Mouse (Mus musculus) brain, embryonic 18.5 days (tissue): ENCODE measurements at regions not wholly inside any gene's neighbourhood (a gene's known extent, or its start where the extent isn't known, plus 50 kb on each side); places are given as distances from the start of the nearest gene placed in this dataset.
A peak's percentile ranks its signal among the peaks of the same experiment; 100 is the strongest.

ENCODE experiments used
- DNase-seq: peaks from one replicate; pipeline ENCODE4 v3.0.0-alpha.2; 2012; ENCODE audit warnings: low read depth, low spot score

- DNase-seq: no peak
Measured at GRCm38 (mm10) chr16:29706996-29707395, 127.9 kb downstream of the Opa1 start.

DNA sequence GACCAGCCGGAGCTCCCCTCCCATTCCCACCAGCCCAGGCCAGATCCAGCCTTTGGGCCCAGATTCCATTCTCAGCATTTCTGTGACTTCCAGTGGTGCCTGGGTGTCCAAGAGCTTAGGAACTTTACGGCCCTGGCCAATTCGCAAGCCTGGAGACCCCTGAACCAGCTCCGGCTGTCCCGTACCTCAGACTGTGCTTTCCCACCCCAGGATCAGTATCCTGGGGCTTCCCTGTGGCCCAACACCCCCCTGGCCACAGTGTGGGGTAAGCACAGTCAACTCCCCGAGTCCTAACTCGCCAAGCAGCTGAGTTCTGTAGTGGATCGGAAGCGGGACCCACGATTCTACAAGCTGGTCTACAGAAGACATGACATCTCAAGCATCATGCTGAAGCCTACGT lies 128.5 kb downstream of the Opa1 start:
- no peak for DNase-seq

GRCm38 (mm10) chr16:29709072-29709471 lies 129.9 kb downstream of the Opa1 start:
- no peak for DNase-seq

DNA sequence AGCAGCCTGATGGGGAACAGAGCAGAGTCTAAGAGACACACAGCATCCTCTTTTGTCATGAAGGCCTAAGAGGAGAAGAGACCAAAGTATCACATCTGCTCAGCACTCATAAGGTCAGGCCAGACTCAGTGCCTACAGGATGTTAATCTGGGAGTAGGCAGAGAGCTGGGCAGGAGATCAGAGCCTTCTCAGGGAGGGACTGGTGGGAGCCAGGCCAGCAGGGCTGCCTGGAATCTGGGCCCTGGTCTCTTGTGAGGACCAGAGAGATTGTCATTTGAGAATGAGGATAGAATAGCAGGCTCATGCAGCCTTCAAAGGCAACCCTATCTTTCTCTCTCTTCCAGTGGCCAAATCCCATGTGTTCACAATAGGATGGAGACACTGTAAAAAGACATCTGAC lies 132.3 kb downstream of the Opa1 start:
- no peak for DNase-seq

DNA sequence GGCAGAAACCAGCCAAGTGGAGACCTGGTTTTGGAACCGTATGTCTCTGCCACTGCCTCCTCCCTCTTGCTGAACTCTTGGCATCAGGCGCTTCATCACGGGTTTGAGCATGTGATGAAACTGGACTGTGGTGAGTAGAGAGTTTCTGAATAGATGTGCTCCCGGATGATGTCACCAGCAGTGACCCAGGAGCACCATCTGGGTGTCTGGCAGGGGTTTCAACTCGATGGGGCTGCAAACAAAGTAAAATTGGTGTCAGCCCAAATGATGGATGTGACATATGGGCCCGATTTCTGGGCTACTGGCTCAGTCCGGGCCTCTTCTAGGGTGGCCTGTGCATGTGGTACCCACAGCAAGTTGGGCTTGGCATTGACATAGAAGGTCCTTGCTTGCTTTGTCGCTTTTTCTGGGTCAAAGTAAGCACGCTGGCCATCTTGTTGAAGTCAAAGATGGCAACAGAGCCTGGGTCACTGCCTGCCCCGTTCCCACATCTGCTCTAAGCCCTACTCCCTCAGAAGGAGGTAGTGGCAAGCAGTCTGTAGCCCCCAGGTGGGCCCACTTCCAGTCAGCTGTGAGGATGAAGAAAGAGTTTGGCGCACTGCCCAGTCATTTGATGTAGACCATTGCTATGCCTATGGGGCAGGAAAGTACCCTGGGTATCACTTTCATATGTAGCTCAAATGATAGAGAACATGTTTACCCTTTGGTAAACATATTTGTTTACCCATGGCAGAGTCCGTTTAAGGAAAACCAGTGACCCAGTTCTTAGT lies 133.0 kb downstream of the Opa1 start:
- no peak for DNase-seq

DNA sequence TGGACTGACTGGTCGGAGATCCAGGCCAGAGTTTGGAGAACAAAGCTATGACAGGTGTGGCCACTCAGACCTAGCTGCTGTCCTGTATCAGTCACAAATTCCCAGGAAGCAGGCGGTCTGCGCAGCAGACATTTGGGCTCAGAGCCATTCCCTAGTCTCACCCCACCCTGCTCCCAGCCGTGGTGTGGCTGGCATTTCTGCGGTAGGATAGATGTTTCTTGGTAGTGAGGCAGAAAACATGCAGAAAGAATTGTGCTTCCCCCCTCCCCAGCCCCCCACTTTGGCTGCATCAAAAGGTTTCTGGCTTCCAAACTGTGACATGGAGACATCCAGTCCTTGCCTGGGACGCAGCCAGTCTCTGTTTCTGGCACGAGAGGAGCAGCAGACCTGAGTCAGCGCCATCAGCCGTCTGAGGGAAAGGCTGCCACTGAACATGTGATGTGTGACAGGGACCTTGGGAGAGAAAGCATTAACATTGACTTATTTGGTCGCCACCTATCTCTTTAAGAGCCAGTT lies 135.5 kb downstream of the Opa1 start:
- DNase-seq: peak; percentile 61

GRCm38 (mm10) chr16:29718965-29719364 lies 139.8 kb downstream of the Opa1 start:
- DNase-seq: no peak

- no peak for DNase-seq
Measured at GRCm38 (mm10) chr16:29719571-29720451, 140.7 kb downstream of the Opa1 start.

GRCm38 (mm10) chr16:29725153-29725552 lies 146.0 kb downstream of the Opa1 start:
- DNase-seq: no peak

GRCm38 (mm10) chr16:29725563-29725962 lies 146.4 kb downstream of the Opa1 start:
- no peak for DNase-seq

DNA sequence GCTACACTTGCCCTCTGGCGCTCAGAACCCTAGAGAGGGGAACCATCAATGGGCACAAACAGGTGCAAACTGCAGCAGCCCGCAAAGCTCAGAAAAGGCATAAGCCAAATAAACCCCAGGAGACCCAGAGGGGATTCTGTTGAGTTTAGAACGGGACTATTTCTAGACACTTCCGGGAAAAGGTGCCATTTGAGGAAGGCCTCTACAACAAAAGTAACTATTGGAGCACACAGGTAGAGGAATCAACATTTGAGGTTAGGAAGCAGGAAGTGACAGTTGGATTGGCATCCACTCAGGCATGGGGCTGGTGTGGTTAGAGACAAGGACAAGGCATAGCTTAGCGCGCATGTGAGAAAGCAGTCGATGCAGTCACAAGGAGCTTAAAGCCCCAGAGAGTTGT lies 148.3 kb downstream of the Opa1 start:
- DNase-seq: no peak

- no peak for DNase-seq
Measured at GRCm38 (mm10) chr16:29728769-29729481, 149.8 kb downstream of the Opa1 start.

DNA sequence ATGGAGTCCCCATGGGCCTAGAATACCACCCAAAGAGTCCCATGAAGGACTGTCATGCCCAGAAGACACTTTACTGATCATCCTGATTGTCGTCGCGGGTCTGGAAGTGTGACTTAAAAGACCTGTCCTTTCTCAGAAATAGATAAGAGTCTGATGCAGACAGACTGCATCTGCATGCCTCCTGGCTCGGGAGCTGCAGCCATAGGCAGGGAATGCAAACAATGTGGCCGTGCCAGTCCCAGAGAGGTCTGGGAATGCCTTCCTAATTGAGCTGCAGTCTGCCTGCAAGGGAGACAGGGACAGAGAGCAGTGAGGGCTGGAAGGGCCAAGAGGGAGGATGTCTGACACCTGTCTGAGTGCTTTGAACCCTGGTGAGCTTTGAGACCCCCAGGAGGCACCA lies 150.9 kb downstream of the Opa1 start:
- DNase-seq: no peak

GRCm38 (mm10) chr16:29732889-29733288 lies 153.8 kb downstream of the Opa1 start:
- DNase-seq: no peak

DNA sequence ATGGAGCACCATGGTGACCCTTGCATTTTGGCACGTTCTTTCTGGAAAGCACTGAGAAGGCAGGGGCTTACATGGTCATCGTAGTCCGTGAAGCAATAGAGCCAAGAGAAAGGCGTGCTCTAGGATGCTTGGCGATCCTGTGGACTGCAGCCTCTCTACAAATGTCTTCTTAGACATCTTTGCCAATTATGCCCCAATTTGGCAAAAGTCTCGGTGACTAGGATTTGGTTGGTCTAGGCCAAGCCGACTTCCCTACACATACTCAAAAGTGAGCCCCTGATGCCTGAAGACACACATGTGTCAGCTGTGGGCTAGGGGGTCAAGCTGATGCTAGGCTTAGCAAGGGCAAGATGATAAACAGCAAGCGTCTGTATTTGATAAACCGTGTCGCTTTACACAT lies 154.7 kb downstream of the Opa1 start:
- no peak for DNase-seq

DNA sequence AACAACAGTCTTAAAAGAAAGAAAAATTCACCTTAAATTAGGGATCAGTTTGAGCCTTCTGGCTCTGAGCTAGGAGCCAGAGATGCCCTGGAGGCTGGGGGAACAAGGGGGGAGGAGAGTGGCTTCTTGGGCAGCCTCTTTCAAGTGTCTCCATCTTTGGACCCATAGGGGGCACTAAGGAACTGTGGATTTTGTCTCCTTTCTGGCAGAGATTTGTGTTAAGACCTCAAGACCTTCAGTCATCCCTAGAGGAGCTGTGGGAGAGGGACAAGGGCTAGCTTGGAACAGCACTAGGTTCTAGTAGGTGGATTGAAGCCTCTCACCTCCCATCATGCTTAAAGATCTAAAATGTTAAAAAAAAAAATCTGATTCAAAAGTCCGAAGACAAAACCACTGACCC lies 155.2 kb downstream of the Opa1 start:
- DNase-seq: peak; percentile 57

DNA sequence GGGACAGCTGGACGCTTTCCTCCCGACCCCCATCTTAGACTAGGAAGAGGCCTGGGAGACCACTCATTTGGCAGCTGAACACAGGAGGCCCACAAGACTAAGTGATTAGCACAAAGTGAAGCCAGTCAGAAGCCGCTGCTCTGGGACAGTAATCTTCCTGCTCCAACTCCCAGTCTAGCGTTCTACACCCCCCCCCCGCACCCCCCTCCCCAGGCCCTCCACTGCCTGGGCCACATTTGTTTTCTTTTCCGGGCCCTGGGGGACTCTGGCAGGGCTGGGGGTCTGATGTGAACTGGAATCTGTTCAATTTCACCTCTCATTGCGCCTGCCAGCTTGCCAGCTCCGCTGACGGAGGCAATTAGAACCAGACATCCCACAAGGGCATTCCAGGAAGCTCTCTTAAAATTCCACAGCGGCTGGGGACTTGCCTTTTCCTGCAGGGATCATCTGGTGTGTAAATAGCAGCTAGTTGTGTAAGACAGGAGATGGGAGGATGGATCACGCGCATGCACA lies 155.7 kb downstream of the Opa1 start:
- DNase-seq: no peak

DNA sequence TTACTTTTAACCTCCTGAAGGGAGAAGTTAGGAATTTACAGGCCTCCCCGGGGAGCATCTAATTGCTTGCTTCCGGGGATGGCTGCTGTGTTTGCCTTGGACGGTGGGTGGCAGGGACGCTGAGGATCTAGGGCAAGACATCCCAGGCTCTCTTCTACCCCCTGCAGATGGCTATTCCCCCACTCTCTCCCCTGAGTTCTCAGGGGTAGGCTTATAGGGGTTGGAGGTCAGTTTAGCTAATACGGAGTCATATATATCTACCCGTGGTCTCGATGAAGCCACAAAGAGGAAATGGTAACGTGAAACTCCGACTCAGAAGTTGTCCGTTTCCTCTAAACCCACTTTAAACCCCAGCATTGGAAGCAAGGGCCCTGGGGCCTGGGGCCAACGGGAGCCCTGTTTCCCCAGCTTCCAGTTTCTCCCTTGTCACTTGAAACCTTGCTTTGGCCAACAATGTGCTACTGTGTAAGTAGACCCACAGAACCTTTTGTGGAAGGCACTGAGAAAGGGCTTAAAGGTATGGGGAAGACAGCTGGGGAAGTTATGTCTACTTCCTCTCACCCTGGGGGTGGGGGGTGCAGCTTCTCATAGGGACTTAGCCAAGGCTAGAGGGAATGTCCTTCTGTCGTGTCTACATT lies 156.4 kb downstream of the Opa1 start:
- no peak for DNase-seq

- no peak for DNase-seq
Measured at GRCm38 (mm10) chr16:29736211-29736610, 157.1 kb downstream of the Opa1 start.

DNA sequence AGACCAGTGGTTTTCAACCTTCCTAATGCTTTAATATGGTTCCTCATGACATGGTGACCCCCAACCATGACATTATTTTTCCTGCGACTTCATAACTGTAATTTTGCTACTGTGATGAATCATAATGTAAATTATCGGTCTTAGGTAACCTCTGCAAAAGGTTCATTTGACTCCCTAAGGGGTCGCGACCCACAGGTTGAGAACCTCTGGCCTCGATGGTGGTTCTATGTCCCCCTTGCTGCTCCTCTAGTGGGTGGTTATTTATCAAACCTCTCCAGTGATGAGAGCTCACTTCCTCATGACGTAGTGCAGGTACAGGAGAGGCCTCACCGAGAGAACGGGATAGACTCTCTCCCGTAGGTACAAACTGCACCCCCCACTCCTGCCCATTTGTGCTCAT lies 158.9 kb downstream of the Opa1 start:
- DNase-seq: no peak

DNA sequence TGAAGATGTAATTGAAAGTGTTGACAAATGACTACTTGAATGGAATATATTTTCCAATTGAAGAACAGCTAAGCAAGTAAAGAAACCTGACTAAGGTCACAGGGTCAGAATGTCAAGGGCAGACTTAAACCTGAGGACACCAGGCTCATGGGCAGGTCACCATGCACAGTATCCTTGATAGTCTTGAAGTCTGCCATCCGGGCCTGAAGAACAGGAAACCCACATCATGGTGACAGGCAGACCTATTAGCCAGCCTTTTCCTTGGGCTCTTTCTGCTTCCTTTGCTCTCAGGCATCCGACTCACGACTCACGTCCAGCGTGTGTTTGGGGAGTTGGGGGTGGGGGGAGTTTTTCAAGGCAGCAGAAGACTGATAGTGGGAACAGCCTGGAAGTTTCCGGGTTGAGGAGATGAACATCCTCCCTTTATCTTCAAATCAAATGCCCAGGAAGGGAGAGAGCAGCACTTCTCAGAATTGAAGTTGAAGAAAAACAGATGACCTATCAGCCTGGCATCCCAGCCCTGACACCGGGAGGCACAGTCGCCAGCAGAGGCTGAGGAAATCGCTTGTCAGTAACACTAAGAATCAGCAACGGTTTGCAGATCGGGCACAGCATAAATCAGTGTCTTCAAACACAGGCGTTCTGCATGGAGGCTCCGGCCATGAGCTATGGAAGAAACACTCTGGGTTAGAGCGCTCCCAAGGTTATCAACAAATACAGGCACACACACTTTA lies 163.5 kb downstream of the Opa1 start:
- DNase-seq: no peak
